Mouse (Mus musculus) heart, embryonic 12.5 days (tissue): ENCODE measurements around the gene Gsk3b. TPM values are rescaled to one million over a fixed set of nuclear protein-coding genes. Genes with fewer than 3 reads are reported as not detected.

ENCODE experiments used
- ATAC-seq: fragments of 200-750 bp; cut with Nextera tagmentation; 2 replicates; pipeline ENCODE4 v1.8.0; 2017; ENCODE audit warnings: moderate TSS enrichment, moderate library complexity; ENCODE audit not compliant: insufficient number of reproducible peaks, low FRiP score
- H3K27ac ChIP-seq: fragments of 300-500 bp; sonication (generic); 2 replicates; pipeline ENCODE4 v1.5.1; 2016; ENCODE audit warnings: mild to moderate bottlenecking, moderate library complexity; ENCODE audit not compliant: poor library complexity, severe bottlenecking
- H3K27me3 ChIP-seq: fragments of 300-500 bp; sonication (generic); replicated peaks from 2 replicates; pipeline ENCODE4 v1.6.1; 2016; ENCODE audit warnings: mild to moderate bottlenecking, moderate library complexity
- H3K36me3 ChIP-seq: fragments of 300-500 bp; sonication (generic); 2 replicates; pipeline ENCODE4 v1.6.1; 2016; ENCODE audit warnings: mild to moderate bottlenecking, moderate library complexity
- H3K4me1 ChIP-seq: fragments of 300-500 bp; sonication (generic); replicated peaks from 2 replicates; pipeline ENCODE4 v1.6.1; 2016; ENCODE audit warnings: mild to moderate bottlenecking
- H3K4me2 ChIP-seq: fragments of 300-500 bp; sonication (generic); 2 replicates; pipeline ENCODE4 v1.6.1; 2016; ENCODE audit warnings: mild to moderate bottlenecking, moderate library complexity
- H3K4me3 ChIP-seq: fragments of 300-500 bp; sonication (generic); 2 replicates; pipeline ENCODE4 v1.5.1; 2016; ENCODE audit warnings: mild to moderate bottlenecking
- H3K9ac ChIP-seq: fragments of 300-500 bp; sonication (generic); 2 replicates; pipeline ENCODE4 v1.6.1; 2016; ENCODE audit warnings: mild to moderate bottlenecking, moderate library complexity
- H3K9me3 ChIP-seq: fragments of 300-500 bp; sonication (generic); replicated peaks from 2 replicates; pipeline ENCODE4 v1.6.1; 2016; ENCODE audit warnings: mild to moderate bottlenecking, moderate library complexity
- WGBS: fragments of 180-500 bp; shearing (Covaris S2); methylation state at CpG from one replicate; pipeline ENCODE4 v1.1.7; 2016; 5-methylcytosine and 5-hydroxymethylcytosine counted together
- polyA plus RNA-seq: library from polyadenylated mRNA; unstranded; fragments of >200 nt; fragmentation: Nextera tagmentation; extraction: Ambion mirVana; gene quantifications from 2 replicates; pipeline ENCODE4 v1.2.1, GENCODE M21; 2016

The Gsk3b gene
- polyA plus RNA-seq, 1 experiment from 2014 or later, result 46.8 TPM

GRCm38 (mm10) chr16:38282559-38283160 lies 193.9 kb downstream of the Gsk3b start:
- H3K4me3 ChIP-seq, result no peak overlapping the region
- 70% methylated on average over 7 of the region's 7 CpGs for WGBS
- H3K9ac ChIP-seq, result no peak overlapping the region
- peaks cover 3% of the 10 kb centered on the region for H3K4me1 ChIP-seq
- 0 out of 2 replicates have a peak, but pooled peaks cover 3% of the 10 kb centered on the region for H3K27me3 ChIP-seq
- H3K4me2 ChIP-seq, result no peak overlapping the region
- ATAC-seq, result no peak
- no peaks in the 10 kb centered on the region for H3K9me3 ChIP-seq
- no peak overlapping the region for H3K27ac ChIP-seq
- H3K36me3 ChIP-seq, result no peaks in the 10 kb centered on the region

GRCm38 (mm10) chr16:38283300-38283699 lies 194.5 kb downstream of the Gsk3b start:
- ATAC-seq, result no peak

GRCm38 (mm10) chr16:38285801-38286200 lies 197.0 kb downstream of the Gsk3b start:
- Histone ChIP-seq H3K4me1 (peaks cover 20% of the 10 kb centered on the region), H3K27ac (no peak overlapping the region), H3K9me3 (no peaks in the 10 kb centered on the region), H3K27me3 (0 out of 2 replicates have a peak, but pooled peaks cover 3% of the 10 kb centered on the region), H3K9ac (no peak overlapping the region), H3K36me3 (no peaks in the 10 kb centered on the region), H3K4me3 (no peak overlapping the region), H3K4me2 (no peak overlapping the region)
- 84% methylated on average over 7 of the region's 7 CpGs for WGBS
- ATAC-seq, result no peak

More at GRCm38 (mm10) chr16:38283300-38283699, 194.5 kb downstream of the Gsk3b start:
- Histone ChIP-seq H3K4me2 (no peak overlapping the region), H3K27ac (no peak overlapping the region), H3K9me3 (no peaks in the 10 kb centered on the region), H3K4me3 (no peak overlapping the region), H3K36me3 (no peaks in the 10 kb centered on the region), H3K27me3 (0 out of 2 replicates have a peak, but pooled peaks cover 3% of the 10 kb centered on the region), H3K4me1 (peaks cover 10% of the 10 kb centered on the region), H3K9ac (no peak overlapping the region)
- 49% methylated on average over 3 of the region's 3 CpGs for WGBS

GRCm38 (mm10) chr16:38286541-38286940 lies 197.7 kb downstream of the Gsk3b start:
- ATAC-seq, result no peak
- H3K9me3 ChIP-seq, result no peaks in the 10 kb centered on the region
- H3K27ac ChIP-seq, result no peak overlapping the region
- H3K27me3 ChIP-seq, result 0 out of 2 replicates have a peak, but pooled peaks cover 3% of the 10 kb centered on the region
- H3K4me2 ChIP-seq, result no peak overlapping the region
- H3K36me3 ChIP-seq, result no peaks in the 10 kb centered on the region
- H3K4me1 ChIP-seq, result peaks cover 20% of the 10 kb centered on the region
- H3K4me3 ChIP-seq, result no peak overlapping the region
- WGBS, result 66% methylated on average over 4 of the region's 4 CpGs
- no peak overlapping the region for H3K9ac ChIP-seq

- 65% methylated on average over 6 of the region's 6 CpGs for WGBS
- no peak overlapping the region for H3K4me3 ChIP-seq
- ATAC-seq, result no peak
- H3K27me3 ChIP-seq, result 0 out of 2 replicates have a peak, but pooled peaks cover 3% of the 10 kb centered on the region
- no peaks in the 10 kb centered on the region for H3K36me3 ChIP-seq
- no peak overlapping the region for H3K9ac ChIP-seq
- no peak overlapping the region for H3K27ac ChIP-seq
- peaks cover 20% of the 10 kb centered on the region for H3K4me1 ChIP-seq
- H3K9me3 ChIP-seq, result no peaks in the 10 kb centered on the region
- no peak overlapping the region for H3K4me2 ChIP-seq
These were observed 198.6 kb downstream of the Gsk3b start for GRCm38 (mm10) chr16:38287357-38287756.

GRCm38 (mm10) chr16:38287762-38288161 lies 199.0 kb downstream of the Gsk3b start:
- no peak for ATAC-seq
- Histone ChIP-seq H3K9me3 (no peaks in the 10 kb centered on the region), H3K27ac (no peak overlapping the region), H3K36me3 (no peaks in the 10 kb centered on the region), H3K9ac (no peak overlapping the region), H3K27me3 (0 out of 2 replicates have a peak, but pooled peaks cover 3% of the 10 kb centered on the region), H3K4me3 (no peak overlapping the region), H3K4me1 (peaks cover 20% of the 10 kb centered on the region), H3K4me2 (no peak overlapping the region)
- WGBS, result 69% methylated on average over 3 of the region's 3 CpGs

GRCm38 (mm10) chr16:38288851-38289250 lies 200.1 kb downstream of the Gsk3b start:
- Histone ChIP-seq H3K36me3 (no peaks in the 10 kb centered on the region), H3K4me1 (peaks cover 20% of the 10 kb centered on the region), H3K27me3 (no peaks in the 10 kb centered on the region), H3K27ac (no peak overlapping the region), H3K9ac (no peak overlapping the region), H3K4me2 (no peak overlapping the region), H3K9me3 (no peaks in the 10 kb centered on the region), H3K4me3 (no peak overlapping the region)
- whole genome bisulfite sequencing, result 20% methylated on average over 6 of the region's 6 CpGs
- no peak for ATAC-seq

- peaks cover 20% of the 10 kb centered on the region for H3K4me1 ChIP-seq
- no peak overlapping the region for H3K4me2 ChIP-seq
- H3K27me3 ChIP-seq, result no peaks in the 10 kb centered on the region
- no peaks in the 10 kb centered on the region for H3K36me3 ChIP-seq
- no peak overlapping the region for H3K9ac ChIP-seq
- no peak overlapping the region for H3K4me3 ChIP-seq
- 59% methylated on average over 2 of the region's 2 CpGs for WGBS
- ATAC-seq, result no peak
- no peaks in the 10 kb centered on the region for H3K9me3 ChIP-seq
- no peak overlapping the region for H3K27ac ChIP-seq
These were observed 201.3 kb downstream of the Gsk3b start for GRCm38 (mm10) chr16:38290151-38290550.

- ATAC-seq, result no peak
- no peak within 1 kb of the TSS for H3K4me2 ChIP-seq
- H3K27ac ChIP-seq, result no peak within 1 kb of the TSS
- H3K9me3 ChIP-seq, result no peaks in the 10 kb centered on the region
- no peaks in the 10 kb centered on the region for H3K27me3 ChIP-seq
- 57% methylated on average over 7 of the region's 7 CpGs for WGBS
- H3K4me3 ChIP-seq, result no peak within 1 kb of the TSS
- no peaks in the 10 kb centered on the region for H3K4me1 ChIP-seq
- no peaks in the 10 kb centered on the region for H3K36me3 ChIP-seq
- no peak within 1 kb of the TSS for H3K9ac ChIP-seq
These were observed 206.0 kb downstream of the Gsk3b start, which contains the start of gene Nr1i2 for GRCm38 (mm10) chr16:38294685-38295348. TSS of gene Nr1i2 (minus strand) at chr16:38294824.

GRCm38 (mm10) chr16:38295349-38295930 lies 206.6 kb downstream of the Gsk3b start:
- ATAC-seq, result no peak

More at GRCm38 (mm10) chr16:38295349-38295930, 206.6 kb downstream of the Gsk3b start:
- Histone ChIP-seq H3K9me3 (no peaks in the 10 kb centered on the region), H3K27me3 (no peaks in the 10 kb centered on the region), H3K4me1 (no peaks in the 10 kb centered on the region), H3K4me3 (no peak overlapping the region), H3K9ac (no peak overlapping the region), H3K4me2 (no peak overlapping the region), H3K27ac (no peak overlapping the region), H3K36me3 (no peaks in the 10 kb centered on the region)
- WGBS, result 50% methylated on average over 5 of the region's 5 CpGs
